Mouse (Mus musculus) liver, embryonic 12.5 days (tissue): ENCODE results near the gene Klhl31. TPM values are rescaled to one million over a fixed set of nuclear protein-coding genes. Genes with fewer than 3 reads are reported as not detected.
A peak's percentile ranks its signal among the peaks of the same experiment; 100 is the strongest.

ENCODE experiments used
- ATAC-seq: fragments of 200-750 bp; cut with Nextera tagmentation; 2 replicates; pipeline ENCODE4 v1.8.0; 2017; ENCODE audit warnings: moderate number of reproducible peaks, mild to moderate bottlenecking, moderate library complexity
- H3K27ac ChIP-seq: fragments of 300-500 bp; sonication (generic); 2 replicates; pipeline ENCODE4 v1.5.1; 2016; ENCODE audit warnings: mild to moderate bottlenecking
- H3K27me3 ChIP-seq: fragments of 300-500 bp; sonication (generic); replicated peaks from 2 replicates; pipeline ENCODE4 v1.6.1; 2016; ENCODE audit warnings: mild to moderate bottlenecking, moderate library complexity
- H3K36me3 ChIP-seq: fragments of 300-500 bp; sonication (generic); 2 replicates; pipeline ENCODE4 v1.6.1; 2016; ENCODE audit warnings: mild to moderate bottlenecking, moderate library complexity
- H3K4me1 ChIP-seq: fragments of 300-500 bp; sonication (generic); 2 replicates; pipeline ENCODE4 v1.6.1; 2016
- H3K4me2 ChIP-seq: fragments of 300-500 bp; sonication (generic); 2 replicates; pipeline ENCODE4 v1.6.1; 2016; ENCODE audit warnings: mild to moderate bottlenecking, moderate library complexity
- H3K4me3 ChIP-seq: fragments of 300-500 bp; sonication (generic); 2 replicates; pipeline ENCODE4 v1.5.1; 2016; ENCODE audit warnings: mild to moderate bottlenecking, moderate library complexity
- H3K9ac ChIP-seq: fragments of 300-500 bp; sonication (generic); 2 replicates; pipeline ENCODE4 v1.6.1; 2016; ENCODE audit warnings: mild to moderate bottlenecking, moderate library complexity
- H3K9me3 ChIP-seq: fragments of 300-500 bp; sonication (generic); replicated peaks from 2 replicates; pipeline ENCODE4 v1.6.1; 2016; ENCODE audit warnings: mild to moderate bottlenecking, moderate library complexity
- WGBS: fragments of 180-500 bp; shearing (Covaris S2); methylation state at CpG from one replicate; pipeline ENCODE4 v1.1.7; 2016; ENCODE audit not compliant: insufficient replicate concordance; 5-methylcytosine and 5-hydroxymethylcytosine counted together
- polyA plus RNA-seq: library from polyadenylated mRNA; unstranded; fragments of >200 nt; fragmentation: Nextera tagmentation; extraction: Ambion mirVana; gene quantifications from 2 replicates; pipeline ENCODE4 v1.2.1, GENCODE M21; 2016

The Klhl31 gene
- polyA plus RNA-seq, 1 experiment from 2014 or later, result 0.08 TPM

- H3K36me3 ChIP-seq, result no peaks in the 10 kb centered on the region
- H3K4me1 ChIP-seq, result no peaks in the 10 kb centered on the region
- H3K27me3 ChIP-seq, result no peaks in the 10 kb centered on the region
- ATAC-seq, result no peak
- H3K27ac ChIP-seq, result no peak overlapping the region
- H3K9me3 ChIP-seq, result no peaks in the 10 kb centered on the region; the same call in 1 of the 2 replicates
- 65% methylated on average over 4 of the region's 4 CpGs for whole genome bisulfite sequencing
- H3K4me3 ChIP-seq, result no peak overlapping the region
- H3K9ac ChIP-seq, result no peak overlapping the region
- H3K4me2 ChIP-seq, result no peak overlapping the region
Observed at GRCm38 (mm10) chr9:77673218-77673617, 36.9 kb downstream of the Klhl31 start.

GRCm38 (mm10) chr9:77673986-77674385 is 37.7 kb downstream of the Klhl31 start:
- no peaks in the 10 kb centered on the region for H3K27me3 ChIP-seq

GRCm38 (mm10) chr9:77684938-77685337 is 48.6 kb downstream of the Klhl31 start:
- H3K36me3 ChIP-seq, result no peaks in the 10 kb centered on the region
- no peaks in the 10 kb centered on the region for H3K27me3 ChIP-seq
- no peak overlapping the region for H3K4me2 ChIP-seq
- no peaks in the 10 kb centered on the region for H3K4me1 ChIP-seq
- no peak for ATAC-seq
- H3K4me3 ChIP-seq, result no peak overlapping the region
- H3K27ac ChIP-seq, result no peak overlapping the region
- H3K9ac ChIP-seq, result no peak overlapping the region
- 60% methylated on average over 4 of the region's 4 CpGs for WGBS
- H3K9me3 ChIP-seq, result no peaks in the 10 kb centered on the region

More at GRCm38 (mm10) chr9:77673986-77674385, 37.7 kb downstream of the Klhl31 start:
- H3K4me1 ChIP-seq, result no peaks in the 10 kb centered on the region
- no peak overlapping the region for H3K9ac ChIP-seq
- 67% methylated on average over 2 of the region's 2 CpGs for WGBS
- no peaks in the 10 kb centered on the region for H3K36me3 ChIP-seq
- H3K4me2 ChIP-seq, result no peak overlapping the region
- no peak overlapping the region for H3K27ac ChIP-seq
- no peak overlapping the region for H3K4me3 ChIP-seq
- no peaks in the 10 kb centered on the region; the same call in 1 of the 2 replicates for H3K9me3 ChIP-seq
- ATAC-seq, result no peak

- H3K4me3 ChIP-seq, result no peak overlapping the region
- no peaks in the 10 kb centered on the region for H3K4me1 ChIP-seq
- H3K27ac ChIP-seq, result no peak overlapping the region
- no peaks in the 10 kb centered on the region for H3K27me3 ChIP-seq
- no peaks in the 10 kb centered on the region for H3K36me3 ChIP-seq
- ATAC-seq, result no peak
- WGBS, result 63% methylated on average over 5 of the region's 5 CpGs
- no peaks in the 10 kb centered on the region for H3K9me3 ChIP-seq
- H3K4me2 ChIP-seq, result no peak overlapping the region
- no peak overlapping the region for H3K9ac ChIP-seq
Observed at GRCm38 (mm10) chr9:77685825-77686500, 49.7 kb downstream of the Klhl31 start.

GRCm38 (mm10) chr9:77692707-77693106 is 56.4 kb downstream of the Klhl31 start:
- no peaks in the 10 kb centered on the region for H3K4me1 ChIP-seq
- H3K27me3 ChIP-seq, result no peaks in the 10 kb centered on the region
- no peaks in the 10 kb centered on the region for H3K9me3 ChIP-seq
- no peak for ATAC-seq
- no peak overlapping the region for H3K4me3 ChIP-seq
- H3K36me3 ChIP-seq, result no peaks in the 10 kb centered on the region
- no peak overlapping the region for H3K4me2 ChIP-seq
- no peak overlapping the region for H3K27ac ChIP-seq
- 69% methylated on average over 7 of the region's 7 CpGs for WGBS
- no peak overlapping the region for H3K9ac ChIP-seq

GRCm38 (mm10) chr9:77693405-77693804 is 57.1 kb downstream of the Klhl31 start:
- no peak overlapping the region for H3K4me2 ChIP-seq
- H3K36me3 ChIP-seq, result no peaks in the 10 kb centered on the region
- H3K4me1 ChIP-seq, result no peaks in the 10 kb centered on the region
- H3K4me3 ChIP-seq, result no peak overlapping the region
- no peaks in the 10 kb centered on the region for H3K27me3 ChIP-seq
- 72% methylated on average over 1 of the region's 1 CpGs for WGBS
- no peaks in the 10 kb centered on the region for H3K9me3 ChIP-seq
- H3K9ac ChIP-seq, result no peak overlapping the region
- no peak for ATAC-seq
- no peak overlapping the region for H3K27ac ChIP-seq

GRCm38 (mm10) chr9:77695586-77695985 is 59.3 kb downstream of the Klhl31 start:
- Histone ChIP-seq H3K27ac (no peak overlapping the region), H3K9me3 (no peaks in the 10 kb centered on the region), H3K9ac (no peak overlapping the region), H3K4me1 (no peaks in the 10 kb centered on the region), H3K36me3 (no peaks in the 10 kb centered on the region), H3K4me3 (no peak overlapping the region), H3K27me3 (no peaks in the 10 kb centered on the region), H3K4me2 (no peak overlapping the region)
- no peak for ATAC-seq
- WGBS, result 72% methylated on average over 5 of the region's 5 CpGs

- no peak overlapping the region for H3K4me3 ChIP-seq
- H3K4me2 ChIP-seq, result no peak overlapping the region
- ATAC-seq, result no peak
- no peaks in the 10 kb centered on the region for H3K9me3 ChIP-seq
- no peaks in the 10 kb centered on the region for H3K4me1 ChIP-seq
- no peak overlapping the region for H3K27ac ChIP-seq
- no peak overlapping the region for H3K9ac ChIP-seq
- 69% methylated on average over 4 of the region's 4 CpGs for WGBS
- H3K36me3 ChIP-seq, result no peaks in the 10 kb centered on the region
- H3K27me3 ChIP-seq, result no peaks in the 10 kb centered on the region
Observed at GRCm38 (mm10) chr9:77703476-77703875, 67.2 kb downstream of the Klhl31 start.

GRCm38 (mm10) chr9:77704108-77704507 is 67.8 kb downstream of the Klhl31 start:
- Histone ChIP-seq H3K4me2 (no peak overlapping the region), H3K4me3 (no peak overlapping the region), H3K36me3 (no peaks in the 10 kb centered on the region), H3K4me1 (no peaks in the 10 kb centered on the region), H3K27ac (no peak overlapping the region), H3K9ac (no peak overlapping the region), H3K9me3 (no peaks in the 10 kb centered on the region), H3K27me3 (no peaks in the 10 kb centered on the region)
- ATAC-seq, result no peak
- WGBS, result 63% methylated on average over 4 of the region's 4 CpGs

- no peak overlapping the region for H3K4me2 ChIP-seq
- no peak overlapping the region for H3K9ac ChIP-seq
- H3K36me3 ChIP-seq, result no peaks in the 10 kb centered on the region
- no peaks in the 10 kb centered on the region for H3K9me3 ChIP-seq
- ATAC-seq, result no peak
- H3K4me3 ChIP-seq, result no peak overlapping the region
- no peaks in the 10 kb centered on the region for H3K4me1 ChIP-seq
- no peak overlapping the region for H3K27ac ChIP-seq
- H3K27me3 ChIP-seq, result no peaks in the 10 kb centered on the region
- WGBS, result 68% methylated on average over 6 of the region's 6 CpGs
Observed at GRCm38 (mm10) chr9:77706515-77706914, 70.2 kb downstream of the Klhl31 start.

GRCm38 (mm10) chr9:77707433-77708139 is 71.3 kb downstream of the Klhl31 start:
- H3K4me3 ChIP-seq, result no peak overlapping the region
- no peaks in the 10 kb centered on the region for H3K36me3 ChIP-seq
- H3K4me2 ChIP-seq, result no peak overlapping the region
- ATAC-seq, result peak; percentile 52; the same call in 1 of the 2 replicates
- H3K4me1 ChIP-seq, result no peaks in the 10 kb centered on the region
- H3K9ac ChIP-seq, result no peak overlapping the region
- WGBS, result 68% methylated on average over 9 of the region's 9 CpGs
- no peaks in the 10 kb centered on the region for H3K27me3 ChIP-seq
- no peaks in the 10 kb centered on the region for H3K9me3 ChIP-seq
- H3K27ac ChIP-seq, result no peak overlapping the region

- no peak for ATAC-seq
- no peaks in the 10 kb centered on the region for H3K36me3 ChIP-seq
- WGBS, result 35% methylated on average over 5 of the region's 5 CpGs
- no peak overlapping the region for H3K4me2 ChIP-seq
- no peaks in the 10 kb centered on the region for H3K9me3 ChIP-seq
- H3K4me1 ChIP-seq, result no peaks in the 10 kb centered on the region
- H3K27me3 ChIP-seq, result no peaks in the 10 kb centered on the region
- H3K9ac ChIP-seq, result no peak overlapping the region
- H3K4me3 ChIP-seq, result no peak overlapping the region
- H3K27ac ChIP-seq, result no peak overlapping the region
Observed at GRCm38 (mm10) chr9:77708950-77709349, 72.7 kb downstream of the Klhl31 start.
